Comparison of ENCODE assay signal across 12 mouse cellular contexts in genomic region chr2:32187019-32187551, GRCm38 (mm10). TPM values are rescaled to one million over a fixed set of nuclear protein-coding genes. Genes with fewer than 3 reads are reported as not detected.
DNase-seq lines count a peak whose midpoint lies in the region; ATAC-seq lines count a peak whose summit lies in the region.
"Had no signal": no experiment of that assay in that cellular context is flagged by ENCODE, and none has a peak within 500 bp of the region (broad histone marks: within the 10 kb centered on the region; RNA-seq: fewer than 3 reads in every experiment).

No protein-coding gene starts in this region.

- peak; percentile 11; the same call in 1 of the 2 replicates for ATAC-seq in cerebellum, adult (ENCODE audit: insufficient number of reproducible peaks, low FRiP score, low TSS enrichment)
- no peak for ATAC-seq in activated CD4-positive, CD25-positive, alpha-beta regulatory T cell, adult 4 months
- no peak for ATAC-seq in intestine, embryonic 15.5 days
- no peak for ATAC-seq in granulocyte monocyte progenitor cell, adult 5-6 weeks (replicated peaks; ENCODE audit: poor library complexity, severe bottlenecking)
- ATAC-seq: intestine, postnatal 0 days had no signal

- H3K27me3 ChIP-seq in intestine, embryonic 15.5 days (replicated peaks), result no peaks in the 10 kb centered on the region
- H3K27me3 ChIP-seq: embryonic facial prominence, embryonic 13.5 days; liver, embryonic 15.5 days; stomach, embryonic 15.5 days had no signal

- H3K36me3 ChIP-seq in intestine, embryonic 15.5 days, result peaks cover 40% of the 10 kb centered on the region

- intact Hi-C loops in left cerebral cortex, postnatal 14 days (cut with DNase I), result loop anchor here (5.0 kb wide), 1 partner anchor 35 kb away; the partner anchor contains the start of gene Prrc2b

- no peak overlapping the region for H3K9ac ChIP-seq in intestine, embryonic 15.5 days
- H3K9ac ChIP-seq: liver, embryonic 15.5 days; stomach, embryonic 15.5 days had no signal

- H3K4me3 ChIP-seq in intestine, embryonic 15.5 days (replicated peaks), result no peak overlapping the region
- H3K4me3 ChIP-seq: embryonic facial prominence, embryonic 13.5 days; liver, embryonic 15.5 days; stomach, embryonic 15.5 days had no signal

- no peak for DNase-seq in cerebellum, postnatal 4 days (ENCODE audit: low spot score in 2 of 2)
- DNase-seq in brain, adult 2 months (ENCODE audit: low read depth, low spot score), result peak; percentile 93
- DNase-seq in fibroblast of lung, adult 2 months (ENCODE audit: low read depth), result peak; percentile 40
- DNase-seq in left cerebral cortex, postnatal 14 days (ENCODE audit: low spot score in 2 of 2), result peak; percentile 68 to 87

- WGBS in intestine, embryonic 15.5 days, result 93% methylated on average over 13 of the region's 13 CpGs

- H3K27ac ChIP-seq in intestine, embryonic 15.5 days, result no peak overlapping the region
- H3K27ac ChIP-seq: embryonic facial prominence, embryonic 13.5 days; liver, embryonic 15.5 days; stomach, embryonic 15.5 days had no signal

- no peak overlapping the region for H3K4me2 ChIP-seq in intestine, embryonic 15.5 days (replicated peaks)
- H3K4me2 ChIP-seq: embryonic facial prominence, embryonic 13.5 days; liver, embryonic 15.5 days; stomach, embryonic 15.5 days had no signal

- H3K9me3 ChIP-seq in intestine, embryonic 15.5 days, result no peaks in the 10 kb centered on the region
- H3K9me3 ChIP-seq: embryonic facial prominence, embryonic 13.5 days; liver, embryonic 15.5 days; stomach, embryonic 15.5 days had no signal

- H3K4me1 ChIP-seq in intestine, embryonic 15.5 days (replicated peaks), result peaks cover 6% of the 10 kb centered on the region; the same call in 1 of the 2 replicates
- H3K4me1 ChIP-seq: liver, embryonic 15.5 days had no signal

RNA-seq across cellular contexts. Expression of gene Prrc2b, which starts 36.2 kb away (rescaled TPM):
- 100 to 1,000 TPM; 244 to 245 TPM for total RNA-seq in left cerebral cortex, postnatal 14 days (2021)
- 10 to 100 TPM; 32.0 to 32.6 TPM for polyA plus RNA-seq in activated CD4-positive, CD25-positive, alpha-beta regulatory T cell, adult 4 months (2017; shearing (Covaris generic))
- polyA plus RNA-seq in intestine, embryonic 15.5 days (2015; fragmentation: Nextera tagmentation; extraction: Ambion mirVana), result 32.5 and 36.1 TPM in 2 replicates
- 32.6 and 46.7 TPM in 2 replicates for total RNA-seq in granulocyte monocyte progenitor cell, adult 5-6 weeks (2014; fragmentation: Nextera tagmentation)
- total RNA-seq in granulocyte monocyte progenitor cell, adult 5-6 weeks (2017), result 10.5 and 12.8 TPM in 2 replicates

RNA-seq across cellular contexts. Expression of gene Pomt1, which starts 49.3 kb away (rescaled TPM):
- total RNA-seq in left cerebral cortex, postnatal 14 days (2021), result 10 to 100 TPM; 21.6 to 23.7 TPM
- polyA plus RNA-seq in activated CD4-positive, CD25-positive, alpha-beta regulatory T cell, adult 4 months (2017; shearing (Covaris generic)), result 1 to 10 TPM; 2.5 to 3.8 TPM
- 26.0 and 26.8 TPM in 2 replicates for polyA plus RNA-seq in intestine, embryonic 15.5 days (2015; fragmentation: Nextera tagmentation; extraction: Ambion mirVana)
- total RNA-seq in granulocyte monocyte progenitor cell, adult 5-6 weeks (2014; fragmentation: Nextera tagmentation), result 17.8 and 30.8 TPM in 2 replicates
- 40.3 and 51.3 TPM in 2 replicates for total RNA-seq in granulocyte monocyte progenitor cell, adult 5-6 weeks (2017)

Comparison
In these comparisons a context has a peak if more than half of its experiments do, and no peak if none do; other contexts are left out.
1. DNase-seq: peak in brain, adult 2 months (single experiment), fibroblast of lung, adult 2 months (single experiment) and left cerebral cortex, postnatal 14 days (2 of 2); none in cerebellum, postnatal 4 days (0 of 2).
2. RNA of gene Prrc2b, which starts 36.2 kb away (total RNA-seq): 244 to 245 TPM in left cerebral cortex, postnatal 14 days; 10.5 to 46.7 TPM in granulocyte monocyte progenitor cell, adult 5-6 weeks; every median in the first group is over 4 times any median in the second.